Comparison of ENCODE assay signal across 37 mouse cellular contexts in the genomic region with DNA sequence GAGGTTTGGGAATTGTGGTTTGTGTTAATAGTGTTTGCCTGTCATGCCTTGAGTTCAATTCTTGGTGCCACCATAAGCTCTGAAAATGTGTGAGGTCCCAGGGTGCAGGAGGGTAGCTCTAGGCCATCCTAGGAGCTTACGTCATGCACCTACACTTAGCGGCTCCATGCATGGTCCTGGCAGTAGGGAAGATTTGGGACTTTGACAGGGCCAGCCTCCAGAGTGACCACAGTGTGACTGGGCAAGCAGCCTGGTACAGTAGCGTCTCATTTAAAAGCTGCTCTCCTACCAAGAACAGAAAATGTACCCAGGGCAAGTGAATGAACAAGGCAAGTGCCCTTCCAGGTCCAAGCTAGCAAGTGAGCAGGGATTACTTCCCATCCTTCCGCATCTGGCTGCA. TPM values are rescaled to one million over a fixed set of nuclear protein-coding genes. Genes with fewer than 3 reads are reported as not detected.
"Had no signal": no experiment of that assay in that cellular context is flagged by ENCODE, and none has a peak within 500 bp of the region (broad histone marks: within the 10 kb centered on the region; RNA-seq: fewer than 3 reads in every experiment).

No protein-coding gene starts in this region.

- H3K27me3 ChIP-seq: heart, embryonic 12.5 days; hindbrain, embryonic 12.5 days; intestine, embryonic 15.5 days; limb, embryonic 12.5 days; liver, embryonic 13.5 days; liver, embryonic 15.5 days had no signal

- DNase-seq: gastrocnemius, postnatal 14 days; gastrocnemius, postnatal 36 days; heart, adult 18-20 months; heart, postnatal 10 days; heart, postnatal 4 days; kidney, adult 18-20 months; kidney, adult 8-10 months; kidney, postnatal 10 days; kidney, postnatal 25 days; kidney, postnatal 4 days; liver; liver, embryonic 13.5 days; liver, postnatal 0 days had no signal

- H3K9me3 ChIP-seq: heart, embryonic 12.5 days; hindbrain, embryonic 10.5 days; hindbrain, embryonic 12.5 days; intestine, embryonic 15.5 days; limb, embryonic 10.5 days; limb, embryonic 12.5 days; liver, embryonic 13.5 days; liver, embryonic 15.5 days had no signal

- H3K4me3 ChIP-seq: heart, embryonic 12.5 days; hindbrain, embryonic 10.5 days; hindbrain, embryonic 12.5 days; intestine, embryonic 15.5 days; layer of hippocampus, adult 2 months; left cerebral cortex, adult 2 months; limb, embryonic 10.5 days; limb, embryonic 12.5 days; liver, embryonic 13.5 days; liver, embryonic 15.5 days had no signal

- H3K27ac ChIP-seq: hindbrain, embryonic 10.5 days; hindbrain, embryonic 12.5 days; hindbrain, embryonic 14.5 days; intestine, embryonic 15.5 days; layer of hippocampus, adult 2 months; left cerebral cortex, adult 2 months; limb, embryonic 10.5 days; limb, embryonic 12.5 days; liver, embryonic 13.5 days; liver, embryonic 15.5 days had no signal

RNA-seq across cellular contexts. Expression of a gene that starts 12.1 kb away (rescaled TPM):
- total RNA-seq: gastrocnemius, adult 8-10 months; gastrocnemius, postnatal 14 days; gastrocnemius, postnatal 36 days; heart, adult 18-20 months; heart, postnatal 10 days; heart, postnatal 25 days; heart, postnatal 4 days; layer of hippocampus, adult 2 months; layer of hippocampus, postnatal 10 days; layer of hippocampus, postnatal 25 days; left cerebral cortex, adult 2 months; left cerebral cortex, postnatal 14 days; left cerebral cortex, postnatal 36 days had no signal
- polyA plus RNA-seq: heart, embryonic 12.5 days; heart, embryonic 14.5 days; heart, embryonic 16.5 days; hindbrain, embryonic 10.5 days; hindbrain, embryonic 12.5 days; hindbrain, embryonic 14.5 days; hindbrain, embryonic 16.5 days; inflammation-experienced regulatory T-cells, adult 6 months; intestine, embryonic 15.5 days; kidney, embryonic 14.5 days; kidney, embryonic 16.5 days; limb, embryonic 10.5 days; limb, embryonic 12.5 days; limb, embryonic 14.5 days; liver, embryonic 11.5 days; liver, embryonic 13.5 days; liver, embryonic 15.5 days; liver, postnatal 0 days had no signal

RNA-seq across cellular contexts. Expression of a gene that starts 36.0 kb away (rescaled TPM):
- total RNA-seq: gastrocnemius, adult 8-10 months had no signal
- polyA plus RNA-seq: inflammation-experienced regulatory T-cells, adult 6 months; limb, embryonic 10.5 days; liver, embryonic 11.5 days had no signal
